Mouse (Mus musculus): Measurements from ENCODE around the gene Nck1. TPM values are rescaled to one million over a fixed set of nuclear protein-coding genes. Genes with fewer than 3 reads are reported as not detected.

The Nck1 gene
- polyA plus RNA-seq, 1 experiment from 2014 or later, result 57.8 TPM

GRCm38 (mm10) chr9:100544948-100545714, 803 bp downstream of the Nck1 start:
- H3K9ac ChIP-seq (ENCODE audit: low read depth, low read length), result peak overlapping the region; percentile 97

DNA sequence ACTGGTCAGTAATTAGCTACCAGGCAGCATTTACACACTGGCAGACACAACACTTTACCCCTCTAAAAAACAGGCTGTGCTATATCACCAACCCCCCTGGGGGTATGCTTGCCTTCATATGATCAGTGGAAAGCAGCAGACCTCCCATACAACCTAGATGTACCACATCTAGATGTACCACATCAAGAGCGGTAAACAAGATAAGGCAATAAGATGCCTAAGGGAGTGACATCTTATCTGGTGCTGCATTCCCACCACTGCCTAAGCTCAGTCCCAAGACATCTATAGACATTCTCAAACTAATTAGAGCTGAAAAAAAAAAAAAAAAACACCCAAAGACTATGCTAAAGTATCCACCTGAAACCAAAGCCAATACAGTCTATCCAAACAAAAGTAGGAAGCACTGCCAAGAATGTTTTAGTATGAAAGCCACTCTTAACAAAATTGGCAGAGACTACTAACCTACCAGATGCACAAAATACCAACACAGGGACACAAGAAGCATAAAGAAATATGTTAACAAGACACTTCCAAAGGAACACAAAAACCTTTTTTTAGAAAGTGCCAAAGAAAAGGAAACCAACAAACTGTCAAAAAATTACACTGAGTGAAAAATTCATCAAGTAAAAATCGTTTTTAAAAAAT, 10.2 kb downstream of the Nck1 start:
- Histone ChIP-seq H3K9me3 (ENCODE audit: control insufficient read depth, low read length) (no peaks in the 10 kb centered on the region; the same call in 1 of the 2 replicates), H3K4me3 (ENCODE audit: low read length) (no peak overlapping the region), H3K36me3 (ENCODE audit: control insufficient read depth, insufficient read depth, low read length) (no peaks in the 10 kb centered on the region), H3K4me1 (ENCODE audit: control insufficient read depth, insufficient read depth, low read length) (0 out of 2 replicates have a peak, but pooled peaks cover 2% of the 10 kb centered on the region), H3K4me2 (ENCODE audit: low read depth, low read length) (no peak overlapping the region), H3K9ac (ENCODE audit: low read depth, low read length) (no peak overlapping the region), H3K27me3 (replicated peaks; ENCODE audit: control insufficient read depth, insufficient read depth, low read length) (no peaks in the 10 kb centered on the region), H3K27ac (ENCODE audit: low read length) (no peak overlapping the region)
- no peak for ATAC-seq
- WGBS, result 92% methylated on average over 2 of the region's 2 CpGs

More at GRCm38 (mm10) chr9:100544948-100545714, 803 bp downstream of the Nck1 start:
- Histone ChIP-seq H3K4me1 (ENCODE audit: control insufficient read depth, insufficient read depth, low read length) (peaks cover 8% of the 10 kb centered on the region), H3K4me2 (ENCODE audit: low read depth, low read length) (peak overlapping the region; percentile 75), H3K27ac (ENCODE audit: low read length) (peak overlapping the region; percentile 95), H3K4me3 (ENCODE audit: low read length) (peak overlapping the region; percentile 94), H3K36me3 (ENCODE audit: control insufficient read depth, insufficient read depth, low read length) (no peaks in the 10 kb centered on the region), H3K9me3 (ENCODE audit: control insufficient read depth, low read length) (peaks cover 5% of the 10 kb centered on the region), H3K27me3 (replicated peaks; ENCODE audit: control insufficient read depth, insufficient read depth, low read length) (no peaks in the 10 kb centered on the region)
- ATAC-seq, result no peak
- under 1% methylated on average over 36 of the region's 38 CpGs for WGBS

- H3K36me3 ChIP-seq (ENCODE audit: control insufficient read depth, insufficient read depth, low read length), result no peaks in the 10 kb centered on the region
- H3K27me3 ChIP-seq (replicated peaks; ENCODE audit: control insufficient read depth, insufficient read depth, low read length), result no peaks in the 10 kb centered on the region
- no peak overlapping the region for H3K4me3 ChIP-seq (ENCODE audit: low read length)
- H3K9me3 ChIP-seq (ENCODE audit: control insufficient read depth, low read length), result no peaks in the 10 kb centered on the region; the same call in 1 of the 2 replicates
- 0 out of 2 replicates have a peak, but pooled peaks cover 2% of the 10 kb centered on the region for H3K4me1 ChIP-seq (ENCODE audit: control insufficient read depth, insufficient read depth, low read length)
- no peak overlapping the region for H3K4me2 ChIP-seq (ENCODE audit: low read depth, low read length)
- no peak for ATAC-seq
- WGBS, result 88% methylated on average over 3 of the region's 3 CpGs
- H3K27ac ChIP-seq (ENCODE audit: low read length), result no peak overlapping the region
- H3K9ac ChIP-seq (ENCODE audit: low read depth, low read length), result no peak overlapping the region
These were observed 11.2 kb downstream of the Nck1 start for GRCm38 (mm10) chr9:100534686-100535085.

- ATAC-seq, result no peak
- 61% methylated on average over 3 of the region's 3 CpGs for WGBS
- Histone ChIP-seq H3K4me1 (ENCODE audit: control insufficient read depth, insufficient read depth, low read length) (0 out of 2 replicates have a peak, but pooled peaks cover 2% of the 10 kb centered on the region), H3K4me3 (ENCODE audit: low read length) (no peak overlapping the region), H3K9me3 (ENCODE audit: control insufficient read depth, low read length) (no peaks in the 10 kb centered on the region; the same call in 1 of the 2 replicates), H3K27ac (ENCODE audit: low read length) (no peak overlapping the region), H3K9ac (ENCODE audit: low read depth, low read length) (no peak overlapping the region), H3K36me3 (ENCODE audit: control insufficient read depth, insufficient read depth, low read length) (no peaks in the 10 kb centered on the region), H3K27me3 (replicated peaks; ENCODE audit: control insufficient read depth, insufficient read depth, low read length) (no peaks in the 10 kb centered on the region), H3K4me2 (ENCODE audit: low read depth, low read length) (no peak overlapping the region)
These were observed 13.0 kb downstream of the Nck1 start for GRCm38 (mm10) chr9:100532847-100533505.

- ATAC-seq, result no peak
- WGBS, result 63% methylated on average over 1 of the region's 1 CpGs
- Histone ChIP-seq H3K4me1 (ENCODE audit: control insufficient read depth, insufficient read depth, low read length) (0 out of 2 replicates have a peak, but pooled peaks cover 2% of the 10 kb centered on the region), H3K27ac (ENCODE audit: low read length) (no peak overlapping the region), H3K36me3 (ENCODE audit: control insufficient read depth, insufficient read depth, low read length) (no peaks in the 10 kb centered on the region), H3K4me3 (ENCODE audit: low read length) (no peak overlapping the region), H3K4me2 (ENCODE audit: low read depth, low read length) (no peak overlapping the region), H3K9ac (ENCODE audit: low read depth, low read length) (no peak overlapping the region), H3K27me3 (replicated peaks; ENCODE audit: control insufficient read depth, insufficient read depth, low read length) (no peaks in the 10 kb centered on the region), H3K9me3 (ENCODE audit: control insufficient read depth, low read length) (no peaks in the 10 kb centered on the region; the same call in 1 of the 2 replicates)
These were observed 14.6 kb downstream of the Nck1 start for GRCm38 (mm10) chr9:100531296-100531695.

- no peak for ATAC-seq
- H3K4me1 ChIP-seq (ENCODE audit: control insufficient read depth, insufficient read depth, low read length), result no peaks in the 10 kb centered on the region
- no peak overlapping the region for H3K9ac ChIP-seq (ENCODE audit: low read depth, low read length)
- no peak overlapping the region for H3K4me3 ChIP-seq (ENCODE audit: low read length)
- H3K36me3 ChIP-seq (ENCODE audit: control insufficient read depth, insufficient read depth, low read length), result no peaks in the 10 kb centered on the region
- H3K9me3 ChIP-seq (ENCODE audit: control insufficient read depth, low read length), result no peaks in the 10 kb centered on the region
- H3K27ac ChIP-seq (ENCODE audit: low read length), result no peak overlapping the region
- 85% methylated on average over 2 of the region's 2 CpGs for WGBS
- H3K27me3 ChIP-seq (replicated peaks; ENCODE audit: control insufficient read depth, insufficient read depth, low read length), result no peaks in the 10 kb centered on the region
- no peak overlapping the region for H3K4me2 ChIP-seq (ENCODE audit: low read depth, low read length)
These were observed 20.7 kb downstream of the Nck1 start for GRCm38 (mm10) chr9:100525225-100525624.

DNA sequence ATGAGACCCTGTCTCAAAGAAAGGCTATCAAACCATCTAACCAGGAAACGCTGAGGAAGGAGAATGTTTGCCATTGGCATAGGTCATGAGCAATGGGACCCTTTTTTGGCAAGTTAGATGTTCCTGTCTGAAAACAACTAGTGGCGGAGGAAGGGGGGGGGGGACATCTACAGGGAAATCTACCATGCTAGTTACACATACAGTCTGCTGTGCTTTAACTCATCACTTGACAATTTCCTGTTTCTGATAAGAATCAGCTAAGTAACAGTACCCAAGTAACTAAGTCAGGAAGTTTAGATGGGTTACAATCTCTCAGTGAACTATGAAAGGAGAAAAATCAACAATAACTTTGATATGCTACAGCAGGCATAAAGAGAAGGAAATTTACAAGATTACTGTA, 23.9 kb downstream of the Nck1 start:
- Histone ChIP-seq H3K4me3 (ENCODE audit: low read length) (no peak overlapping the region), H3K27me3 (replicated peaks; ENCODE audit: control insufficient read depth, insufficient read depth, low read length) (no peaks in the 10 kb centered on the region), H3K9me3 (ENCODE audit: control insufficient read depth, low read length) (no peaks in the 10 kb centered on the region), H3K9ac (ENCODE audit: low read depth, low read length) (no peak overlapping the region), H3K36me3 (ENCODE audit: control insufficient read depth, insufficient read depth, low read length) (no peaks in the 10 kb centered on the region), H3K27ac (ENCODE audit: low read length) (no peak overlapping the region), H3K4me2 (ENCODE audit: low read depth, low read length) (no peak overlapping the region), H3K4me1 (ENCODE audit: control insufficient read depth, insufficient read depth, low read length) (no peaks in the 10 kb centered on the region)
- WGBS, result 78% methylated on average over 2 of the region's 2 CpGs
- no peak for ATAC-seq

GRCm38 (mm10) chr9:100520586-100520985, 25.3 kb downstream of the Nck1 start:
- no peak overlapping the region for H3K4me2 ChIP-seq (ENCODE audit: low read depth, low read length)
- ATAC-seq, result peak; percentile 33; the same call in 1 of the 2 replicates
- no peaks in the 10 kb centered on the region for H3K4me1 ChIP-seq (ENCODE audit: control insufficient read depth, insufficient read depth, low read length)
- WGBS, result 6% methylated on average over 2 of the region's 2 CpGs
- H3K36me3 ChIP-seq (ENCODE audit: control insufficient read depth, insufficient read depth, low read length), result no peaks in the 10 kb centered on the region
- H3K9me3 ChIP-seq (ENCODE audit: control insufficient read depth, low read length), result no peaks in the 10 kb centered on the region
- H3K9ac ChIP-seq (ENCODE audit: low read depth, low read length), result no peak overlapping the region
- no peak overlapping the region for H3K4me3 ChIP-seq (ENCODE audit: low read length)
- no peak overlapping the region for H3K27ac ChIP-seq (ENCODE audit: low read length)
- H3K27me3 ChIP-seq (replicated peaks; ENCODE audit: control insufficient read depth, insufficient read depth, low read length), result no peaks in the 10 kb centered on the region

- Histone ChIP-seq H3K9me3 (ENCODE audit: control insufficient read depth, low read length) (no peaks in the 10 kb centered on the region), H3K4me2 (ENCODE audit: low read depth, low read length) (no peak overlapping the region), H3K27ac (ENCODE audit: low read length) (no peak overlapping the region), H3K9ac (ENCODE audit: low read depth, low read length) (no peak overlapping the region), H3K4me3 (ENCODE audit: low read length) (no peak overlapping the region), H3K36me3 (ENCODE audit: control insufficient read depth, insufficient read depth, low read length) (no peaks in the 10 kb centered on the region), H3K4me1 (ENCODE audit: control insufficient read depth, insufficient read depth, low read length) (no peaks in the 10 kb centered on the region), H3K27me3 (replicated peaks; ENCODE audit: control insufficient read depth, insufficient read depth, low read length) (no peaks in the 10 kb centered on the region)
- WGBS, result 95% methylated on average over 3 of the region's 3 CpGs
- ATAC-seq, result no peak
These were observed 25.9 kb downstream of the Nck1 start for GRCm38 (mm10) chr9:100520012-100520411.
